Mouse (Mus musculus) left cerebral cortex, postnatal 10 days (tissue): ENCODE measurements around the gene A130010J15Rik. TPM values are rescaled to one million over a fixed set of nuclear protein-coding genes. Genes with fewer than 3 reads are reported as not detected.

Experiments
- DNase-seq, 2 experiments: peaks; one replicate each; pipeline ENCODE4 v3.0.0; 2021 to 2022; ENCODE audit warnings: low spot score in 2 of 2, mixed read lengths in 1 of 2; ENCODE audit errors: extremely low spot score in 1 of 2
- intact Hi-C: fragments of 180-260 bp; cut with DNase I; formaldehyde crosslinking; loops from one replicate; pipeline ENCODE4 v1.15.1; 2025
- total RNA-seq, 2 experiments: library from RNA; stranded (reverse); gene quantifications; 2 replicates each; pipeline ENCODE4 v1.2.3; 2021

The A130010J15Rik gene
- total RNA-seq: 1 to 10 TPM; 4.6 to 5.4 TPM

GRCm38 (mm10) chr1:193167746-193168145, at the start of gene A130010J15Rik:
Gene A130010J15Rik (plus strand): TSS chr1:193168046.
- intact Hi-C loops: no loop called here
- DNase-seq: no peak

GRCm38 (mm10) chr1:193122793-193123192, 45.1 kb upstream of the A130010J15Rik start:
- no peak for DNase-seq
- intact Hi-C loops: loop anchor here (10.0 kb wide), 1 partner anchor 338 kb away; no protein-coding TSS in a partner anchor

DNA sequence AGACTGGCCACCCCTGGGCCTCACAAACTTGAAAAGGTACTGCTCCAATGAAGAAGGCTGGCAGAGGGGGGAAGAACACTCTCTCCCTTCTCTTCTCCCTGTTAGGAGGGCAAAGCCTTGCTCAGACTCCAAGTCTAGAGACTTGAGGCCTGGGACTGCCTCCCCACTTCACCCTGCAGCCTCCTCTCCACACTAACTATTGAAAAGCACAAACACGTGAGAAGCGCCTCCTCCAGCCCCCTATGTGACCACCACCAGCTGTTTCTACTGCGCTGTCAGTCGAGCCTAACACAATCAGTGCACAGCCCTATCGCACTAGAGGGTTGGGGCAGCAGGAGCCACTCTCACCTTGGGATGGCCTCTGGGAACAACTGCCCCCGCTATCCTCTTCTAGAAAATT, 44.6 kb upstream of the A130010J15Rik start:
- intact Hi-C loops: loop anchor here (10.0 kb wide), 1 partner anchor 338 kb away; no protein-coding TSS in a partner anchor
- no peak for DNase-seq

GRCm38 (mm10) chr1:193125835-193126234, 42.0 kb upstream of the A130010J15Rik start:
- intact Hi-C loops: loop anchor here (5.0 to 10.0 kb wide), 2 partner anchors 124 to 341 kb away; no protein-coding TSS in a partner anchor
- no peak for DNase-seq

DNA sequence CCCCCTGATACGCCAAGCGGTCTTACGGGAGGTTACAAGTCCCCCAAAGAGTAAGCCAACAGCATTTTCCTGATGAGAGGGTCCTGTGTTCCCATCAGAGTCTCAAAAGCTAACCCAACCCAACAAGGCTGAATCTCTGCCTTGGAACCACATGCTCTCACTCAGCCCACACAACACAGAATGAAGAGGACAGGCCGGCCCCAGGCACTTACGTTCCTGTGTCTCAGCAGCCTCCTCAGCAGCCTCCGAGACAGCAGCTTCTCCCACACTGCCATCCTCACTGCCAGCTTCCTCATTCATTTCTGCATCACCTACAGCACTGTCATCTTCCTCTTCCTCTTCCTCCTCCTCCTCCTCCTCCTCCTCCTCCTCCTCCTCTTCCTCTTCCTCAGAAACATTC, 39.8 kb upstream of the A130010J15Rik start:
- no peak for DNase-seq
- intact Hi-C loops: loop anchor here (5.0 to 10.0 kb wide), 2 partner anchors 126 to 343 kb away; no protein-coding TSS in a partner anchor

GRCm38 (mm10) chr1:193129321-193129720, 38.5 kb upstream of the A130010J15Rik start:
- DNase-seq: no peak

DNA sequence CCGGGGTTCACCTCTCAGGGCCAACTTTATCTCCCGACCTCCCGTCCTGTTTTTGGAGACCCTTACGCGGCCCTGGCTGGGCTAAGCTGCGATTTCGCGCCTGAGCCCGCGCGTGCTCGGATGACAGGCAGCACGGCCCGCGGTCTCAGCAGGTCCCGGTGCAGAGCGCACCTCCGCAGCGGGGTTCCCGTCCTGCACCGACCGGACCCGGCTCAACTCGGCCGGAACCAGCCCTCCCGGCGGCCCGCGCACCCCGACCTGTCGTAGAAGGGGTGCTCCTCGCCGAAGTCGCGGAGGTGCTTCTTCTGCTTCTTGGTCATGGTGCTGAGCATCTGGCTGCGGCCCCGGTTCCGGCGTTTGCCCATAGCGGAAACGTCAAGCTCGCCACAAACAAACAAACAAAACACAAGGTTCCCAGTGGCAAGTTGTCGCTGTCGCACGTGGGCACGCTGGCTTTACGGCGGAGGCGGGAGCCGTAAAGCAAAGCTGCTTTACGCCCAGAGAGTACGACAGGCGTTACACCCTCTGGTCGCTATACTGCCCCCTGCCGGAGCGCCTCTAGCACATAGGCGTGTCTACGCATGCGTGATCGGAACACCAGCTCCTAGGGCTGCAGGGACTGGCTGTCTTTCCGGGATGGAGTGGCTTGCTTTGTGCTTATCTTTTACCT, 37.9 kb upstream of the A130010J15Rik start, which contains the start of gene Diexf:
TSS of gene Diexf (minus strand) at position 487 of the 670 bp plus-strand sequence.
- peak; percentile 95 to 98 for DNase-seq
- intact Hi-C loops: loop anchor here (5.0 to 10.0 kb wide), 2 partner anchors 128 to 345 kb away; no protein-coding TSS in a partner anchor

More at GRCm38 (mm10) chr1:193129321-193129720, 38.5 kb upstream of the A130010J15Rik start:
- intact Hi-C loops: loop anchor here (5.0 to 10.0 kb wide), 2 partner anchors 127 to 345 kb away; no protein-coding TSS in a partner anchor

- intact Hi-C loops: no loop called here
- no peak for DNase-seq
These were observed 37.4 kb upstream of the A130010J15Rik start for GRCm38 (mm10) chr1:193130456-193130825.

GRCm38 (mm10) chr1:193130839-193131238, 37.0 kb upstream of the A130010J15Rik start:
- intact Hi-C loops: no loop called here
- no peak for DNase-seq

DNA sequence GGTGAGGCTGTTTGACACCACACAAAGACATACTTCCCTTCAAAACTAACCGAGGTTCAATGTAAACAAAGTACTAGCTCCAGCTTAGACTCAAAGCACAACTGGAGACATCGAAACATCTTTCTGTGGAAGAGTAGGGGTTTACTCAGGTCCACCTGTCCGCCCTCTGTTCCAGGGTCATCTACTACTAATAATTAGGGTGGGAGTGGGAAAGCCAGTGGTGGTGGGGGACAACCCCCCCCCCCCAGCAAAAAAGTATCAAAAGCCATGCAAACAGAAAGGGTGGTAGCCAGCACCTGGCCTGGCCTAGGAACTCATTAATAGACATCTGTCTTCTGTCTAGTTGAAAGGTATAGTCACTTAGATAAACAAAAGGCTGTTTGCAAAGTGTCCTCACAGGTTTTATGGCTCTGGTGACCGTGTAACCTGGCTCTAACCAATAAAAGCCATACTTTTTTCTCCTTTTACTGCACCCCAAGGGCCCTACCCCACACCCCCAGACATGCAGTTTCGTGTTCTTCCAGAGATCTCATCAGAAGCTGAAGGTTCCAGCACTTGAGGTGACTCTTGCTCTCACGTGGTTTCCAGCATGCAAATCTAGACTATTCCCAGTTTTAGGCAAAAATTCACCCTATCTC, 36.4 kb upstream of the A130010J15Rik start:
- DNase-seq: no peak
- intact Hi-C loops: no loop called here

GRCm38 (mm10) chr1:193132385-193132784, 35.5 kb upstream of the A130010J15Rik start:
- DNase-seq: no peak
- intact Hi-C loops: no loop called here

DNA sequence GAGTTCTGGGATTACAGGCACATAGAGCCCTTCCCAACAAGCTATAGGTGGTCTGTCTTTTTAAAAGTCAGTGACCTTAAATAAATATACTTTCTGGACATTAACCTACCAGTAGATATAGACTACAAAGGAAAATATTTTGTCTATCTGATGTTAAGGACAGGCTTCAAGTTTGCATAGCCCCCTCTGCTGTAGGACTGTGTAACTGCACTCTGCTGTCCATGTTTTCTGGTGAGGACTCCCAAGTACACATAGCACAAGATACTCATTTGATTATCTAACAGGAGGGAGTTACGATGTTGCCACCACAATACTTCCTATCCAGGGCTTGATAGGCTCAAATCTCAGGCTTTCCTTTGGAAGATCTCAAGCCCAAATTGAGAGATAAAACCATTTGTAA, 34.1 kb upstream of the A130010J15Rik start:
- no peak for DNase-seq
- intact Hi-C loops: no loop called here

GRCm38 (mm10) chr1:193138087-193138486, 29.8 kb upstream of the A130010J15Rik start:
- intact Hi-C loops: no loop called here
- DNase-seq: no peak

GRCm38 (mm10) chr1:193138669-193139068, 29.2 kb upstream of the A130010J15Rik start:
- intact Hi-C loops: no loop called here
- DNase-seq: no peak

- intact Hi-C loops: no loop called here
- DNase-seq: no peak
These were observed 26.7 kb upstream of the A130010J15Rik start for GRCm38 (mm10) chr1:193141118-193141517.

DNA sequence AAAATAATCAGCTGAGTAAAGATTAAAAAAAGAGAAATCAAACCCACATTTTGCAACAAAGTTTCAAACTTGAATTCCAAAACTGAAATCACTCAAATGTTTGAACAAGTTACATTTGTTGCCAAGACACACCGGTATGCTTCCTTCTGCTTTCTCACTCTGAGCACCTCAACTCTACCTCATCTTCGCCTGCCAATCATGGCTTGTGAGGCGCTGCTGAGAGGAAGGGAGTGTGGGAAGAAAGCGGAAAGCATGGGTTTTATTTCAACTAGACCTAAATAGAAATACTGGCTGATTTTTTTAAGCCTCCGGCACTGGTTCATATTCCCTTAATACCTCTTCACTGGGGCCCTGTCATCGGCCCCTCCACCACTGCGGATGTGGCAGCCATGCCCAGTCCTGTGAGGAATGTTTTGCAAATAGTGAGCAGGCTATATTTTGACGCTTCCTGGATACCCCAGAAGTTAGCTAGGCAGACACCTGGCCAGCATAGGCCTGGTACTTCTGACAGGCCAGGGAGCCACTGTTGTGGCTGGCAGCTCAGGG, 25.3 kb upstream of the A130010J15Rik start:
- no peak for DNase-seq
- intact Hi-C loops: no loop called here

DNA sequence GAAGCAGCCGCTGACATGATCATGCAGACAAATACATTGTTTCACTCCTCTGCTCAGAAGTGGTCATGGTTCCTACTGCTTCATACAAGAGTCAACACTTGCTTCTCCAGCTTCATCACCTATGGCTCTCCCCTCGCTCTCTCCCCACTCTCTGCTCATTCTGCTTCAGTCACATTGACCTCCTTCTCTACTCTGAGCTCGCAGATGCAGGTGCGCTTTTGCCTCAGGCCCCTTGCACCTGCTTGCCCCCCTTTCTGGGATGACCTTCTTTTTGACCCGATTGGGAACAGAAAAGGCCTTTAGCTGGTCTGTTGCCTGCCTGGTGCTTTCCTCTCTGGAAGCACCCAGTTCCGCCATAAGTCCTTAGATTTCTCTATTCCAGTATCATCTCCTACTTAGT, 23.3 kb upstream of the A130010J15Rik start:
- intact Hi-C loops: no loop called here
- no peak for DNase-seq

DNA sequence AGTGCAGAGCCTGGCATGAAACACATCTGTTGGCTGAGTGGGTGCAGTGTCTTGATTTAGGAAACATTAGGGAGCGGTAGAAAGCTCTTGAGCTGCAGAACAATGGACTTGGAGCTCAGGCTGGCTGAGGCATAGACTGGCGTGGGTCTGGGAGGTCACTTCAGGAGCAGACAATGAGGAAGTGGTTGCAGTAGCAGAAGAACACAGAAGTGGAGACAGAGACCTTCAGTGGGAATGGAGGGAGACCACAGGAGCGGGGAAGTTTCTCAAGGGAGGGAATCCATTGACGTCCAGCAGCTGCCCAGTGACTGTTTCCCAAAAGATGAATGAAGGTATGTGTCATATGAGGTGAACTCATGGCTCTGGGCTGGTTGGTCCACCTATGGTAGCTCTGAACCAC, 22.7 kb upstream of the A130010J15Rik start:
- DNase-seq: no peak
- intact Hi-C loops: no loop called here

GRCm38 (mm10) chr1:193146416-193146815, 21.4 kb upstream of the A130010J15Rik start:
- intact Hi-C loops: no loop called here

DNA sequence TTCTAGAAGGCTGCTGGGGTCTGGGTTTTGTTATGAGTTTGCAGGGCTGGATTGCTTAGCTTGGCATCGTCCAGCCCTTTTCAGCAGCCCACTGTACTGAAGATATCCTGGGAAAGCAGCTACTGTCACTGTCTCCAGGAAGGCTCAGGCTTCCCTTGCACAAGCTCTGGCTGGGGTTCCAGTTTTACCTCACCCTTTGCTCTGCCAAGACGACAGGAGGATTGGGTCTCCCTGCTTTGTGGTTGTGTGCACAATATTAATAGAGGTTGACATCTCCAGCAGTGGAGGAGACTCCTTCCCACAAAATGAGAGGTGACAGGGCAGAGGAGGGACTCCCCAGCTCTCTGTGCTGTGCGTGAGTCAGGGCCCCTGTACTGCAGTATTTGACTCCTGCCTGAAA, 18.6 kb upstream of the A130010J15Rik start:
- intact Hi-C loops: no loop called here
- no peak for DNase-seq

More at GRCm38 (mm10) chr1:193146416-193146815, 21.4 kb upstream of the A130010J15Rik start:
- no peak for DNase-seq
